26 mouse cellular contexts compared by ENCODE assay signal in the genomic region with DNA sequence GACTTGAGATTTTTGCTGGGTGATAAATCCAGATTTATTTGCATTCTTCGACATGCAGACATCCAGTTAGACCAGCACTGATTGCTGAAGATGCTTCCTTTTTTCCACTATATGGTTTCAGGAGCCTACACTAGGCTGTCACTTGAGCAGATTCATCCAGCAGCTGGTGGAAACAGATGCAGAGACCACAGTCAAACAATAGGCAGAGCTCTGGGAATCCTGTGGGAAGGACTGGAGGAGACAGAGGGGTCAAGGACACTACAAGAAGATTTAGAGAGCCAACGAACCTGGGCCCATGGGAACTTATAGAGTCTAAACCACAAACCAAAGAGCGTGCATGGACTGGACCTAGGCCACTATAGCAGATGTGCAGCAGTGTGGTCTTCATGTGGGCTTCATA.
"Had no signal": no experiment of that assay in that cellular context is flagged by ENCODE, and none has a peak within 500 bp of the region (broad histone marks: within the 10 kb centered on the region; RNA-seq: fewer than 3 reads in every experiment).

No protein-coding gene starts in this region.

- DNase-seq: cerebellum, adult 9-10 months; cerebellum, adult 9-11 months; cerebellum, postnatal 10 days; cerebellum, postnatal 14 days; cerebellum, postnatal 25 days; cerebellum, postnatal 36 days; embryo, embryonic 11 days; forebrain, postnatal 0 days; gastrocnemius, adult 2 months; gastrocnemius, postnatal 10 days; gastrocnemius, postnatal 14 days; gastrocnemius, postnatal 25 days; gastrocnemius, postnatal 36 days; heart, adult 18-20 months; heart, adult 2 months had no signal

- H3K27ac ChIP-seq: embryonic facial prominence, embryonic 10.5 days; embryonic facial prominence, embryonic 12.5 days; embryonic facial prominence, embryonic 13.5 days; embryonic facial prominence, embryonic 15.5 days; forebrain, embryonic 10.5 days; forebrain, embryonic 12.5 days; forebrain, embryonic 13.5 days; forebrain, embryonic 15.5 days had no signal

- H3K4me1 ChIP-seq: embryonic facial prominence, embryonic 10.5 days; embryonic facial prominence, embryonic 15.5 days; forebrain, embryonic 10.5 days; forebrain, embryonic 12.5 days; forebrain, embryonic 13.5 days; forebrain, embryonic 15.5 days had no signal

- H3K27me3 ChIP-seq: embryonic facial prominence, embryonic 12.5 days; embryonic facial prominence, embryonic 13.5 days; embryonic facial prominence, embryonic 15.5 days; forebrain, embryonic 12.5 days; forebrain, embryonic 13.5 days; forebrain, embryonic 15.5 days had no signal

- H3K9me3 ChIP-seq: embryonic facial prominence, embryonic 10.5 days; embryonic facial prominence, embryonic 12.5 days; embryonic facial prominence, embryonic 13.5 days; embryonic facial prominence, embryonic 15.5 days; forebrain, embryonic 10.5 days; forebrain, embryonic 12.5 days; forebrain, embryonic 13.5 days; forebrain, embryonic 15.5 days had no signal

- H3K36me3 ChIP-seq: embryonic facial prominence, embryonic 10.5 days; embryonic facial prominence, embryonic 12.5 days; embryonic facial prominence, embryonic 13.5 days; embryonic facial prominence, embryonic 15.5 days; forebrain, embryonic 10.5 days; forebrain, embryonic 12.5 days; forebrain, embryonic 15.5 days had no signal

- H3K4me2 ChIP-seq: embryonic facial prominence, embryonic 12.5 days; embryonic facial prominence, embryonic 13.5 days; embryonic facial prominence, embryonic 15.5 days; forebrain, embryonic 12.5 days; forebrain, embryonic 13.5 days; forebrain, embryonic 15.5 days had no signal

- ATAC-seq: forebrain, embryonic 13.5 days; forebrain, embryonic 14.5 days; forebrain, embryonic 15.5 days; forebrain, embryonic 16.5 days; forebrain, postnatal 0 days had no signal

- H3K4me3 ChIP-seq: embryonic facial prominence, embryonic 10.5 days; embryonic facial prominence, embryonic 12.5 days; embryonic facial prominence, embryonic 13.5 days; embryonic facial prominence, embryonic 15.5 days; erythroblast, embryonic 14.5 days; forebrain, embryonic 10.5 days; forebrain, embryonic 12.5 days; forebrain, embryonic 13.5 days; forebrain, embryonic 15.5 days; gastrocnemius, adult 2 months; heart, adult 2 months had no signal

- H3K9ac ChIP-seq: embryonic facial prominence, embryonic 12.5 days; embryonic facial prominence, embryonic 13.5 days; embryonic facial prominence, embryonic 15.5 days; forebrain, embryonic 12.5 days; forebrain, embryonic 13.5 days; forebrain, embryonic 15.5 days; forebrain, postnatal 0 days had no signal
